Mouse (Mus musculus) cortical plate, adult 2 months (tissue): ENCODE results near the gene Gm17349. TPM values are rescaled to one million over a fixed set of nuclear protein-coding genes. Genes with fewer than 3 reads are reported as not detected.

Source experiments
- H3K27ac ChIP-seq: fragments of 200-500 bp; 2 replicates; pipeline ENCODE4 v1.5.1; 2012; ENCODE audit warnings: low read length, control low read depth, inconsistent platforms; ENCODE audit not compliant: insufficient read depth
- H3K4me1 ChIP-seq: fragments of 200-500 bp; 2 replicates; pipeline ENCODE4 v1.6.1; 2011; ENCODE audit warnings: low read length; ENCODE audit not compliant: control insufficient read depth, insufficient read depth
- H3K4me3 ChIP-seq: fragments of 200-500 bp; 2 replicates; pipeline ENCODE4 v1.5.1; 2011; ENCODE audit warnings: mild to moderate bottlenecking, low read length, control low read depth; ENCODE audit not compliant: insufficient read depth
- CTCF ChIP-seq: fragments of 200-500 bp; IDR thresholded peaks from 2 replicates; pipeline ENCODE4 v1.5.1; 2011; ENCODE audit warnings: mild to moderate bottlenecking, control low read depth, low read length; ENCODE audit not compliant: insufficient read depth; ENCODE audit errors: extremely low read depth
- POLR2A ChIP-seq: fragments of 200-500 bp; IDR thresholded peaks from 2 replicates; pipeline ENCODE4 v1.6.1; 2011; ENCODE audit warnings: mild to moderate bottlenecking, low read length, control low read depth; ENCODE audit not compliant: insufficient read depth; ENCODE audit errors: extremely low read depth
- polyA plus RNA-seq: library from polyadenylated mRNA; depleted of rRNA; stranded (reverse); fragments of >200 nt; gene quantifications from 2 replicates; pipeline ENCODE4 v1.2.3, GENCODE M21; 2012; rRNA removed

Gm17349 gene
- polyA plus RNA-seq: 1.3 and 1.8 TPM in 2 replicates

DNA sequence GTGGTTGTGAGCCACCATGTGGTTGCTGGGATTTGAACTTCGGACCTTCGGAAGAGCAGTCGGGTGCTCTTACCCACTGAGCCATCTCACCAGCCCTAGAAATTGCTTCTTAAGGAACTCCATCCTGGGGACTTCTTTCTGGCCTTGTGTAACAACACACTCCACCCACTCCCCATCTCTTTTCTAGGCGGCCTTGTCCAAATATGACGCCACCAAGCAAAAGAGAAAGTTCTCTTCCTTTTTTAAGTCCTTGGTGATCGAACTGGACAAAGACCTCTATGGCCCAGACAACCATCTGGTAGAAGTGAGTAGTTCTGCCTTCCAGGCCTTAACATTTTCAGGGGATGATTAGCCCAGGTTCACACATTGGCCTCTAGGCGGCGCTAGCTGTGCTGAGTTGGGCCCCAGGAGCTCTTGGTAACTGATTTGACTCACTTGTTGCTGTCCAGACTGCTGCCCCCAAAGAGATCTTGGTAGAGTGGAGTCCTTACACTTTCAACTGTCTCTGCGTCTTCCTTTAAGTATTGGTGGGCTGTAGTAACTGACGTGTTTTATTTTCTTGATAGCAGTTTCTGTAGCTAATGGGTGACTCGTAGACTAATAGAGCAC, at the start of gene Gm17349:
Gene Gm17349 (minus strand): TSS at position 51 of the 609 bp plus-strand sequence.
- H3K27ac ChIP-seq: peak within 1 kb of the TSS; percentile 89
- H3K4me3 ChIP-seq: peak within 1 kb of the TSS; percentile 50
- TF ChIP-seq CTCF (peak; percentile 75), POLR2A (no peak)
- no peaks in the 10 kb centered on the region; the same call in 1 of the 2 replicates for H3K4me1 ChIP-seq

DNA sequence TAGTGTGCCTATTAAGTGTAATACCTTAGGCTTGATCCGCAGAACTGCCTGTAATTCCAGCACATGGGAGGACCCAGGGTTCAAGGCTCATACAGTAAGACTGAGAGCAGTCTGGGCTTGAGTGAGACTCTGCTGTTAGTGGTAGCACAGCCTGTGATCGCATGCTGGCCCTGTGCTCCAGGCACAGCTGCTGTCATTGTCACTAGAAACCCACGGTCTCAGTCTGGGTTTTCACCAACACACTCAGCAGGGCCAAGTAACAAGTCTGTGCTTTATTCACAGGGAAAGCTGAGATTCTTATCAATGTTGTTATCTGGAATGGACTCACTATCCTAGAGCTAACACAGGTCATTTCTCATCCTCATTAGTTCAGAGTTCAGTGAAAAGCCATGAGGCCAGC, 48.9 kb upstream of the Gm17349 start:
- TF ChIP-seq POLR2A (no peak), CTCF (no peak)

DNA sequence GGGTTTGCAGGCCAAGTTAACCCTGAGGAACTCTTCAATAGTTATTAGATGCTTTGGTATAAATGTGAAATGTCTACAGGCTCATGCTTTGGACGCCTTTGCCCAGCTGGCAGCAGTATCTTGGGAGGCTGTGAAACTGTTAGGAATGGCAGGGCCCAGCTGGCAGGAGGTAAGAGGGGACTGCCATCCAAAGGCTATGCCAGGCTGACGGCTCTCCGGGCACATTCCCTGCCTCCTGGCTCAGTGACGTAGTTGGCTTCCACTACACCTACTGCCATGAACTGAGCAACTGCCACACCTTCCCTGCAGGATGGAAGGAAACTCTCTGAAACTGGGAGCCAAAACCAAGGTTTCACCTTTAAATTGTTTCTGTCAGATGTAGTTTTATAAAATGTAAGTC, 34.9 kb upstream of the Gm17349 start:
- TF ChIP-seq CTCF (no peak), POLR2A (no peak)
- H3K4me1 ChIP-seq: 0 out of 2 replicates have a peak, but pooled peaks cover 3% of the 10 kb centered on the region
- H3K27ac ChIP-seq: no peak overlapping the region
- H3K4me3 ChIP-seq: no peak overlapping the region

More for the DNA sequence above, 48.9 kb upstream of the Gm17349 start:
- H3K4me1 ChIP-seq: peaks cover 2% of the 10 kb centered on the region; the same call in 1 of the 2 replicates
- H3K4me3 ChIP-seq: no peak overlapping the region
- H3K27ac ChIP-seq: no peak overlapping the region

- no peak for TF ChIP-seq CTCF
- TF ChIP-seq POLR2A: no peak
- Histone ChIP-seq H3K4me3 (no peak overlapping the region), H3K4me1 (0 out of 2 replicates have a peak, but pooled peaks cover 3% of the 10 kb centered on the region), H3K27ac (no peak overlapping the region)
These were observed 31.4 kb upstream of the Gm17349 start for GRCm38 (mm10) chr15:99736675-99737074.

DNA sequence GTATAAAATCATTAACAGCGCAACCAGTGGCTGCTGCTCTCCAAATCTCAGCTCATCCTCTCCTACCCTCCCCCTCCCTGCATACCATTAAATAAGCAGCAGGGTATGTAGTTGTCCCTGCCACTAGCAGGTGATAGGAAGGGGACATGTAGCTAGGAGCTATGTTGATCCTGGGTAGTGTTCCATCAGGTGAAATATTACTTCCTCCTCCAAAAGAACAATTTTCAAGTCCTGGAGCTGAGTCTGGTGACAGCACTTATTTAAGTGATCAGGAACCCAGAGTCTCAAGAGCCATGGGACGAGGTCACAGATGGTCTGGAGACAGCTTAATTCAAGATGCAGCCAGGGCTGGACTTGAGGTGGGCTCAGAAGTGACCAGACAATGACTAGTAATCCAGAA, 30.3 kb upstream of the Gm17349 start:
- H3K27ac ChIP-seq: no peak overlapping the region
- H3K4me1 ChIP-seq: 0 out of 2 replicates have a peak, but pooled peaks cover 3% of the 10 kb centered on the region
- TF ChIP-seq POLR2A (no peak), CTCF (no peak)
- no peak overlapping the region for H3K4me3 ChIP-seq

GRCm38 (mm10) chr15:99733186-99733585, 27.9 kb upstream of the Gm17349 start:
- Histone ChIP-seq H3K4me1 (0 out of 2 replicates have a peak, but pooled peaks cover 3% of the 10 kb centered on the region), H3K27ac (no peak overlapping the region), H3K4me3 (no peak overlapping the region)
- no peak for TF ChIP-seq CTCF
- no peak for TF ChIP-seq POLR2A

DNA sequence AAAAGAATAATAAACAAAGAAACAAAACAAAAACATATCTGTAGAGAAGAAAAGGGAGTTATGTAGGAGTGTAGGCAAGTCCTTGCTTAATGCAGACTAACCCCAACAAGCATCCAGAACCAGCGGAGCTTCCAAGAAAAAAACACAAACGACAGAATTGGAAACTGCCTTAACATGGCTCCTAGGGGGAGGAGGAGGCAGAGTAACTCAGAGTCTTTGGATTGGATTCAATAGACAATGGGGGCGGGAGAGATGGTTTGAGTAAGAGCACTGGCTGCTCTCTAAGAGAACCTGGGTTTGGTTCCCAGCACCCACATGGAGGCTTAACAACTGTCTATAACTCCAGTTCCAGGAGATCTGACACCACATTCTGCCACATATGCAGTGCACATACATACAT, 26.4 kb upstream of the Gm17349 start:
- TF ChIP-seq CTCF: no peak
- no peak for TF ChIP-seq POLR2A
- 0 out of 2 replicates have a peak, but pooled peaks cover 3% of the 10 kb centered on the region for H3K4me1 ChIP-seq
- H3K27ac ChIP-seq: no peak overlapping the region
- no peak overlapping the region for H3K4me3 ChIP-seq

- Histone ChIP-seq H3K4me3 (no peak overlapping the region), H3K27ac (no peak overlapping the region), H3K4me1 (0 out of 2 replicates have a peak, but pooled peaks cover 2% of the 10 kb centered on the region)
- no peak for TF ChIP-seq POLR2A
- TF ChIP-seq CTCF: no peak
These were observed 25.9 kb upstream of the Gm17349 start for GRCm38 (mm10) chr15:99731167-99731566.

- Histone ChIP-seq H3K27ac (no peak overlapping the region), H3K4me1 (peaks cover 2% of the 10 kb centered on the region; the same call in 1 of the 2 replicates), H3K4me3 (no peak overlapping the region)
- no peak for TF ChIP-seq POLR2A
- TF ChIP-seq CTCF: 0 out of 2 replicates have a peak, but pooled peaks have one; percentile 4
These were observed 23.9 kb upstream of the Gm17349 start for GRCm38 (mm10) chr15:99729056-99729783.

DNA sequence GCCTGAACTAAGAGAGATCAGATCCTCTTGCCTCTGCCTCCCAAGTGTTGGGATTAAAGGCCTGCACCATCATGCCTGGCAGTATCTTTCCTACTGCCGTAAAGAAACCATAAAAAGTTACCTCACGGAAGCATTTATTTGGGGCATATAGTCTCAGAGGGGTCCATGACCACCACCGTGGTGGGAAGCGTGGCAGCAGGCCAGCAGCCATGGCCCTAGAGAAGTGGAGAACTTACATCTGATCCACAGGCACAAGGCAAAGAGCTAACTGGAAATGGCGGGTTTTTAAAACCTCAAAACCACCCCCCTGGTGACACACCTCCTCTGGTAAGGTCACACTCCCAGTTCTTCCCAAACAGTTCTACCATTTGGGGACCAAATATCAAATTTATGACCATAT, 22.9 kb upstream of the Gm17349 start:
- H3K4me1 ChIP-seq: peaks cover 2% of the 10 kb centered on the region; the same call in 1 of the 2 replicates
- no peak for TF ChIP-seq CTCF
- no peak for TF ChIP-seq POLR2A
- no peak overlapping the region for H3K4me3 ChIP-seq
- no peak overlapping the region for H3K27ac ChIP-seq
